In the genomic region with DNA sequence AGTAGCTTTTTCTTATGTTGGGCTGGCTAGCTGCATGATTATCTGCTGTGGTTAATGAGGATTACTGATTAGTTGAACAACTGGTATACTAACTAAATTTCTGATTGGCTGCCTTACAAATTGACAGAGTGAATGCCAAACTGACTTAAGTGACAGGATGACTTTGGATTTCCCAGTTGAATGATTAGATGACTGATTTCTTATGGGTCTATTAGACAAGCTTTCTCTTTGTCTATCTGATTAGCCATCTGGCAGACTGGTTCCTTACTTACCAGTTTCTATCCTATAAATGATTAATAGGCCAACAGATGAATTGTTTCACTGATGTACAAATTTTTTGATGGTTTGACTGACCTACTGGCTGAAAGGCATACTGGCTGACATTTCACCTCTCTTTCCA, we compare ENCODE assay signal across 24 mouse cellular contexts.
"Had no signal": no experiment of that assay in that cellular context is flagged by ENCODE, and none has a peak within 500 bp of the region (broad histone marks: within the 10 kb centered on the region; RNA-seq: fewer than 3 reads in every experiment).

No protein-coding gene starts in this region.

- ATAC-seq: hindbrain, embryonic 16.5 days; inflammation-experienced regulatory T-cells, adult 6 months; intestine, embryonic 15.5 days; intestine, postnatal 0 days had no signal

- H3K4me2 ChIP-seq: heart, embryonic 12.5 days; hindbrain, embryonic 12.5 days; hindbrain, embryonic 14.5 days; intestine, embryonic 15.5 days; limb, embryonic 12.5 days; liver, embryonic 11.5 days; liver, embryonic 13.5 days; liver, embryonic 15.5 days had no signal

- H3K27me3 ChIP-seq: heart, embryonic 12.5 days; hindbrain, embryonic 12.5 days; intestine, embryonic 15.5 days; limb, embryonic 12.5 days; liver, embryonic 13.5 days; liver, embryonic 15.5 days had no signal

- H3K36me3 ChIP-seq: heart, embryonic 10.5 days; heart, embryonic 12.5 days; hindbrain, embryonic 10.5 days; hindbrain, embryonic 12.5 days; intestine, embryonic 15.5 days; limb, embryonic 10.5 days; limb, embryonic 12.5 days; liver, embryonic 13.5 days; liver, embryonic 15.5 days had no signal

- H3K27ac ChIP-seq: gastrocnemius, adult 2 months; heart, embryonic 10.5 days; hindbrain, embryonic 10.5 days; hindbrain, embryonic 12.5 days; hindbrain, embryonic 14.5 days; intestine, embryonic 15.5 days; layer of hippocampus, adult 2 months; left cerebral cortex, adult 2 months; limb, embryonic 10.5 days; limb, embryonic 12.5 days; liver, embryonic 13.5 days; liver, embryonic 15.5 days had no signal

- H3K9ac ChIP-seq: heart, embryonic 12.5 days; hindbrain, embryonic 12.5 days; hindbrain, embryonic 14.5 days; intestine, embryonic 15.5 days; limb, embryonic 12.5 days; liver, embryonic 13.5 days; liver, embryonic 15.5 days had no signal

- H3K4me3 ChIP-seq: gastrocnemius, adult 2 months; heart, embryonic 10.5 days; heart, embryonic 12.5 days; hindbrain, embryonic 10.5 days; hindbrain, embryonic 12.5 days; intestine, embryonic 15.5 days; layer of hippocampus, adult 2 months; left cerebral cortex, adult 2 months; limb, embryonic 10.5 days; limb, embryonic 12.5 days; liver, embryonic 13.5 days; liver, embryonic 15.5 days had no signal

- H3K4me1 ChIP-seq: heart, embryonic 10.5 days; heart, embryonic 12.5 days; hindbrain, embryonic 10.5 days; hindbrain, embryonic 12.5 days; intestine, embryonic 15.5 days; limb, embryonic 10.5 days; limb, embryonic 12.5 days; liver, embryonic 13.5 days; liver, embryonic 15.5 days had no signal

- DNase-seq: gastrocnemius, adult 2 months; gastrocnemius, postnatal 10 days; gastrocnemius, postnatal 25 days; heart, adult 18-20 months; heart, postnatal 10 days; heart, postnatal 4 days; kidney, postnatal 25 days; liver; liver, embryonic 13.5 days had no signal

- H3K9me3 ChIP-seq: heart, embryonic 10.5 days; heart, embryonic 12.5 days; hindbrain, embryonic 10.5 days; hindbrain, embryonic 12.5 days; intestine, embryonic 15.5 days; limb, embryonic 10.5 days; limb, embryonic 12.5 days; liver, embryonic 13.5 days; liver, embryonic 15.5 days had no signal
